Mouse (Mus musculus): ENCODE measurements around the gene Upk3b. TPM values are rescaled to one million over a fixed set of nuclear protein-coding genes. Genes with fewer than 3 reads are reported as not detected.

Upk3b gene
- polyA plus RNA-seq, 1 experiment = not detected

GRCm38 (mm10) chr5:136073051-136073450 is 34.8 kb downstream of the Upk3b start:
- WGBS = 56% methylated on average over 6 of the region's 6 CpGs
- TF ChIP-seq CTCF (IDR thresholded peaks at IDR 0.05; ENCODE audit: control insufficient read depth, insufficient read depth, low read length) = no peak
- TF ChIP-seq POLR2A (IDR thresholded peaks at IDR 0.05; ENCODE audit: borderline replicate concordance, control insufficient read depth, low read depth, low read length) = no peak

DNA sequence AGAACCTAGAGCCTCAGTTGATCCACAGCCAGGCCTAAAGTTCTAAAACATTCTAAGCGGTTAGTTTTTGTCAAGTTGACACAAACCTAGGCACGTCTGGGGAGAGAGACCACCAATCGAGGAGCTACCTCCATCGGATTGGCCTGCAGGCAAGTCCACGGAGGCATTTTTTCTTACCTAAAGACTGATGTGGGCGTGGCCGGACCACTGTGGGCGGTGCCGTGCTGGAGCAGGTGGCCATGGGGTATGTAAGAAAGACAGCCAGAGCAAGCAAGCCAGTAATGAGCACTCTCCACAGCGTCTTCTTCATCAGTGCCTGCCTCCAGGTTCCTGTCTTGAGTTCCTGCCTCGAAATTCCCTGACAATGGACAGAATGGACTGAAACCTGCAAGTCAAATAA is 35.2 kb downstream of the Upk3b start:
- TF ChIP-seq CTCF (IDR thresholded peaks at IDR 0.05; ENCODE audit: control insufficient read depth, insufficient read depth, low read length) (no peak), POLR2A (IDR thresholded peaks at IDR 0.05; ENCODE audit: borderline replicate concordance, control insufficient read depth, low read depth, low read length) (no peak)
- Histone ChIP-seq H3K4me1 (ENCODE audit: control insufficient read depth, insufficient read depth, low read length) (no peaks in the 10 kb centered on the region; the same call in 1 of the 2 replicates), H3K27ac (ENCODE audit: control insufficient read depth, insufficient read depth, low read depth, low read length, poor library complexity) (no peak overlapping the region), H3K4me3 (replicated peaks; ENCODE audit: control insufficient read depth, low read depth, low read length) (no peak overlapping the region)
- WGBS = 79% methylated on average over 11 of the region's 11 CpGs

More at GRCm38 (mm10) chr5:136073051-136073450, 34.8 kb downstream of the Upk3b start:
- Histone ChIP-seq H3K4me3 (replicated peaks; ENCODE audit: control insufficient read depth, low read depth, low read length) (no peak overlapping the region), H3K4me1 (ENCODE audit: control insufficient read depth, insufficient read depth, low read length) (no peaks in the 10 kb centered on the region; the same call in 1 of the 2 replicates), H3K27ac (ENCODE audit: control insufficient read depth, insufficient read depth, low read depth, low read length, poor library complexity) (no peak overlapping the region)

DNA sequence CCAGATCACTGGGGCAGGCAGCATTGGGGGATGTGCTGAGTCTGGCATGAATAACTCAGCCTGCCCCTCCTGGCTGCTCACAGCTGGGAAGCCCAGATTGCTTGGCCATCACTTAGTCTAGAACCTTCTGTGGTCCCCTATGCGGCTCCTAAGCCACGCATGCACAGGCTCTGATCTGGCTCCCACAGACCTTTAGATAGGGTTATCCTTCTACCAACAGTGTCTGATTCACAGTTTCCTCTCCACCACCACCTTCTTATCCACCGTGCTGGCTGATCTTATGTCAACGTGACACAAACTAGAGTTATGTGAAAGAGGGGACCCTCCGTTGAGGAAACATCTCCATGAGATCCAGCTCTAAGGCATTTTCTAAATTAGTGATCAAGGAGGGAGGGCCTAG is 36.8 kb downstream of the Upk3b start:
- Histone ChIP-seq H3K4me1 (ENCODE audit: control insufficient read depth, insufficient read depth, low read length) (no peaks in the 10 kb centered on the region; the same call in 1 of the 2 replicates), H3K27ac (ENCODE audit: control insufficient read depth, insufficient read depth, low read depth, low read length, poor library complexity) (no peak overlapping the region), H3K4me3 (replicated peaks; ENCODE audit: control insufficient read depth, low read depth, low read length) (no peak overlapping the region)
- WGBS = 49% methylated on average over 5 of the region's 5 CpGs
- TF ChIP-seq CTCF (IDR thresholded peaks at IDR 0.05; ENCODE audit: control insufficient read depth, insufficient read depth, low read length) (no peak), POLR2A (IDR thresholded peaks at IDR 0.05; ENCODE audit: borderline replicate concordance, control insufficient read depth, low read depth, low read length) (no peak)

- TF ChIP-seq CTCF (IDR thresholded peaks at IDR 0.05; ENCODE audit: control insufficient read depth, insufficient read depth, low read length) (no peak), POLR2A (IDR thresholded peaks at IDR 0.05; ENCODE audit: borderline replicate concordance, control insufficient read depth, low read depth, low read length) (no peak)
- H3K27ac ChIP-seq (ENCODE audit: control insufficient read depth, insufficient read depth, low read depth, low read length, poor library complexity) = peak overlapping the region; percentile 15; the same call in 1 of the 2 replicates
- 68% methylated on average over 7 of the region's 7 CpGs for WGBS
- H3K4me1 ChIP-seq (ENCODE audit: control insufficient read depth, insufficient read depth, low read length) = no peaks in the 10 kb centered on the region; the same call in 1 of the 2 replicates
- H3K4me3 ChIP-seq (replicated peaks; ENCODE audit: control insufficient read depth, low read depth, low read length) = no peak overlapping the region
Observed at GRCm38 (mm10) chr5:136076284-136076683, 38.0 kb downstream of the Upk3b start.

DNA sequence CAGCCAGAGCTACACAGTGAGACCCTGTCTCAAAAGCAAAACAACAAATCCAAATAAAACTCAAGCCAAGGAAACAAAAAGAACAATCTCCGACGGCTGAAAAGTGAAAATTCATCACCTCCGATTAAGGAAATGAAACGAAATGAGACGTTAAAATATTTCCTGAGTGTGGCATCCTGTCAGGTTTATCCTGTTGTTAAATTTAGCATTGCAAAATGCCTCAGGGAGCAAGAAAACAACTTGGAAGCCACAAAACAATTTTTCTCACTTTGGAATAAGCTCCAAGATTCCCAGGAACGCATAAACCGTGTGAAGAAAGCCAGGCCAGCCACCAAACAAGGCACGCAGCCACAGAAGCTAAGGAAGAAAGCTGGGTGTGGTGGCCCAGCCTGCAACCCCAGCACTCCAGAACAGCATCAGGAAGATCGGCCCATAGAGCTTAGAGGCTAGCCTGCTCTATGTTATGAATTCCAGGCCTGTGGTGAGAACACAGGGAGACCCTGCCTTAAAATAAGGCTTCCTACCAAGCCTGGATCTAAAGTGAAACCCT is 38.8 kb downstream of the Upk3b start:
- WGBS = 7% methylated on average over 9 of the region's 9 CpGs
- H3K4me3 ChIP-seq (replicated peaks; ENCODE audit: control insufficient read depth, low read depth, low read length) = no peak overlapping the region
- H3K4me1 ChIP-seq (ENCODE audit: control insufficient read depth, insufficient read depth, low read length) = no peaks in the 10 kb centered on the region; the same call in 1 of the 2 replicates
- H3K27ac ChIP-seq (ENCODE audit: control insufficient read depth, insufficient read depth, low read depth, low read length, poor library complexity) = peak overlapping the region; percentile 55
- TF ChIP-seq CTCF (IDR thresholded peaks at IDR 0.05; ENCODE audit: control insufficient read depth, insufficient read depth, low read length) = no peak
- TF ChIP-seq POLR2A (IDR thresholded peaks at IDR 0.05; ENCODE audit: borderline replicate concordance, control insufficient read depth, low read depth, low read length) = no peak

- no peak for TF ChIP-seq POLR2A (IDR thresholded peaks at IDR 0.05; ENCODE audit: borderline replicate concordance, control insufficient read depth, low read depth, low read length)
- TF ChIP-seq CTCF (IDR thresholded peaks at IDR 0.05; ENCODE audit: control insufficient read depth, insufficient read depth, low read length) = no peak
- WGBS = 77% methylated on average over 5 of the region's 5 CpGs
- Histone ChIP-seq H3K4me1 (ENCODE audit: control insufficient read depth, insufficient read depth, low read length) (no peaks in the 10 kb centered on the region; the same call in 1 of the 2 replicates), H3K4me3 (replicated peaks; ENCODE audit: control insufficient read depth, low read depth, low read length) (no peak overlapping the region), H3K27ac (ENCODE audit: control insufficient read depth, insufficient read depth, low read depth, low read length, poor library complexity) (no peak overlapping the region)
Observed at GRCm38 (mm10) chr5:136078136-136078535, 39.8 kb downstream of the Upk3b start.

DNA sequence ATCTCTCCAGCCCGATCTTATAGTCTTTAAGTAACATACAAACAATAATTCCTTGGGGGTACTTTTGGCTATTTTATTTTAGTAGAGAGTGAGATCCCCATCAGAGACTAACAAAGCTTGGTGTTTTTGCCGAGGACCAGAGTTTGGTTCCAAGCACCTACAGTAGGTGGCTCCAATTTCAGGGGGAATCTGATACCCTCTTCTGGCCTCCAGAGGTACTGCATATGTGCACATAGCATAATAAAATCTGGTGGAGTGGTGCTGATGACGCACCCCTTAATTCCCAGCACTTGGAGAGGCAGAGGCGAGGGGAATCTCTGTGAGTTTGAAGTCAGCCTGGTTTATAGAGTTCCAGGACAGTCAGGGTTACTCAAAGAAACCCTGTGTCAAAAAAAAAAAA is 44.0 kb downstream of the Upk3b start:
- 81% methylated on average over 4 of the region's 4 CpGs for WGBS
- TF ChIP-seq CTCF (IDR thresholded peaks at IDR 0.05; ENCODE audit: control insufficient read depth, insufficient read depth, low read length) = no peak
- TF ChIP-seq POLR2A (IDR thresholded peaks at IDR 0.05; ENCODE audit: borderline replicate concordance, control insufficient read depth, low read depth, low read length) = no peak
- Histone ChIP-seq H3K4me3 (replicated peaks; ENCODE audit: control insufficient read depth, low read depth, low read length) (no peak overlapping the region), H3K27ac (ENCODE audit: control insufficient read depth, insufficient read depth, low read depth, low read length, poor library complexity) (no peak overlapping the region), H3K4me1 (ENCODE audit: control insufficient read depth, insufficient read depth, low read length) (no peaks in the 10 kb centered on the region; the same call in 1 of the 2 replicates)

GRCm38 (mm10) chr5:136083669-136084107 is 45.4 kb downstream of the Upk3b start, which contains the start of gene Rasa4:
Rasa4 (plus strand) TSS chr5:136083916.
- Histone ChIP-seq H3K4me1 (ENCODE audit: control insufficient read depth, insufficient read depth, low read length) (no peaks in the 10 kb centered on the region; the same call in 1 of the 2 replicates), H3K4me3 (replicated peaks; ENCODE audit: control insufficient read depth, low read depth, low read length) (peak within 1 kb of the TSS; percentile 74), H3K27ac (ENCODE audit: control insufficient read depth, insufficient read depth, low read depth, low read length, poor library complexity) (peak within 1 kb of the TSS; percentile 31)
- WGBS = 0% methylated on average over 28 of the region's 28 CpGs
- TF ChIP-seq CTCF (IDR thresholded peaks at IDR 0.05; ENCODE audit: control insufficient read depth, insufficient read depth, low read length) (0 out of 2 replicates have a peak, but pooled peaks have one; percentile 3), POLR2A (IDR thresholded peaks at IDR 0.05; ENCODE audit: borderline replicate concordance, control insufficient read depth, low read depth, low read length) (peak; percentile 54; the same call in 1 of the 2 replicates)

Data from bone marrow, adult 2 months (tissue).